Mouse (Mus musculus): ENCODE measurements around the gene Esr1.
"Not testable (repeated sequence)": the region's sequence is repeated elsewhere in the genome, so short reads cannot be mapped to it uniquely, and the experiment has no call there.

Esr1 gene

DNA sequence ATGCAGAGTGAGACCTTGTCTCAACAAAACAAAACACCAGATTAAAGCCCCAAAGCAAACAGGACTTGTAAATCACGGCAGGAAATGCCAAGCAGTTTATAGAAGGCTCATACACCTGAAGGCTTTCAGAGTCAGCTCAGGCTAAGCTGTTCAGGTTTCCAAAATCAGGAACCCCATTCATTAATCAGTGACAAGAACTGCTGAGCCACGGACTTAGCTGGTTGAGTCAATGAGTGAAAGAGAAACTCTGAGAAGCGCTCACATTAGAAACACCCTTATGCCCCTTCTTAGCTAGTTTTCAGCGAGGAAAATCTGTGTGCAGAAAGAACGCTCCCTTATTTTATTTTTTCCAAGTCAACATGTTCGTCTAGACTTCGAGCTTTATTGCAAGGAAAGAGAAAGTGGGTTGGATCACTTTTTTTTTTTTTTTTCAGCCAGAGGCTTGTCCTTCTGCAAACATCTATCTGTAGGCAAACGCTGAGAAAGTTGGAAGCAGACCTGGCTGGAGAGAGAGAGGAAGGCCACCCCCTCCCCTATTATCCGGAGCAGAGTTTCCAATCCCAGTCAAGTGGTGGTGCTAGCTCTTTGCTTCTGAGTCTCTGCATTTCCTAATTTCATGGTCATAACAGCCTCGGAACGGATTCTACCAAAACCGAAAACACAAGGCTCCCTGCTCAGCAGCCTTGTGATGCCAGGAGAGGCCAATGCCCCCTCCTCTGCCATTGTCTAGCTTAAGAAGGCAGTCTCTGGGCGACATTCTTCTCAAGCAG is at the start of gene Esr1:
Esr1 (plus strand) TSS at position 208 of the 770 bp plus-strand sequence.
- in situ Hi-C loops (cut with MboI, MseI) = no loop called here

DNA sequence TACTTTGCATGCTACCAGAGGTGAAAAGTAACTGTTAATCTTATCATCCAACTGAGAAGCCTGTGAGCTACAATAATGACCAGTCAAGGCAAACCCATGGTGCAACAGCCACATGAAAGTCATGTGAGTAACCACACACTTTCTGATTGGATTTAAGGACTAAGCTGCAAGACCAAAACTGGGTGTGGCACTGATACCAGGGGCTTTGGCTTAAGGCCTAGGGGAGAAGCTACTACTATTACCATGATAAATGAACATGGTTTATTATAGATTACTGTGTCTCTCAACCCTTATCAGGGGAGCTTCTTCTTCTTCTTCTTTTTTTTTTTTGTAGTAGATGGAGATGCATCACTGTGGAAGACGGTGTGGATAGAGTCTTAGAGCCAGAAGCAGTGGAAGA is 46.2 kb upstream of the Esr1 start:
- in situ Hi-C loops (cut with MboI, MseI) = no loop called here

DNA sequence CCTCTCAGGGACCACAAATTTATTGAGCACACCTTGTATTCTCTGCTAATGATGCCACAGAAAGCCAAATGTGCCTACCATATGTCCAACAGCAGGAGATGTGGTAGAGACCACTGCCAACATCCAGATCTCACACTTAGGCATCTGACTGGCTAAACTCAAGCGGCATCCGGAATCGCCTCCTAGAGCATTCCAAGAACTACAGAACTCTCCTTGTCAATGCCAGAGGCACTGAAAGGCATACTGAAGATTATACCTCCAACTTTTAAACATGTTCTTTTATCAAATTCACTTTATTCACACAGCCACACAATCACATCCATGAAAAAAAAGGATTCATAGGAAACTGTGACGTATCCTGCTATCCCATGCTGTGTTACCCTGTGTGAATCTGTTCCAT is 40.6 kb upstream of the Esr1 start:
- in situ Hi-C loops (cut with MboI, MseI) = no loop called here

GRCm38 (mm10) chr10:4571304-4571703 is 40.1 kb upstream of the Esr1 start:
- in situ Hi-C loops (cut with MboI, MseI) = no loop called here

GRCm38 (mm10) chr10:4581905-4582304 is 29.5 kb upstream of the Esr1 start:
- in situ Hi-C loops (cut with MboI, MseI) = no loop called here

- in situ Hi-C loops (cut with MboI, MseI) = loop anchor here (5.0 kb wide), 2 partner anchors 336 to 566 kb away; no protein-coding TSS in a partner anchor
Observed at GRCm38 (mm10) chr10:4586691-4587090, 24.7 kb upstream of the Esr1 start.

GRCm38 (mm10) chr10:4589576-4589975 is 21.8 kb upstream of the Esr1 start:
- in situ Hi-C loops (cut with MboI, MseI) = loop anchor here (5.0 kb wide), 2 partner anchors 333 to 563 kb away; no protein-coding TSS in a partner anchor

- in situ Hi-C loops (cut with MboI, MseI) = no loop called here
Observed at GRCm38 (mm10) chr10:4590956-4591355, 20.4 kb upstream of the Esr1 start.

DNA sequence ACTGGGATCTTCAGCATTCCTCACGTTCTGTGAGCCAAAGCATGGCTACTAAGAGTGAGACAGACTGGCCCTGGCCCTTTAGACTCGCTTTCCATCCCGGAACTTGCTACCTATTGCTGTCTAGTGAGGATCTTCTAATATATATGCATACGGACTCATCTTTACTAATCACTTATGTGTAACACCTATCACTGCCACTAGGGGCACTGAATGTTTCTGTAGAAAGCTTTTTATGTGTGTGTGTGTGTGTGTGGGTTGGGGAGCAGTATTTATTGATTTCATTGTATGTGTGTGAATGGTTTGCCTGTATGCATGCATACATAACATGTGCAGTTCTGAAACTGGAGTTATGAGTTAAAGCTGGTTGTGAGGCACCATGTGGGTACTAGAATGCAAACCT is 17.6 kb upstream of the Esr1 start:
- in situ Hi-C loops (cut with MboI, MseI) = no loop called here

- in situ Hi-C loops (cut with MboI, MseI) = no loop called here
Observed at GRCm38 (mm10) chr10:4597211-4597610, 14.2 kb upstream of the Esr1 start.

DNA sequence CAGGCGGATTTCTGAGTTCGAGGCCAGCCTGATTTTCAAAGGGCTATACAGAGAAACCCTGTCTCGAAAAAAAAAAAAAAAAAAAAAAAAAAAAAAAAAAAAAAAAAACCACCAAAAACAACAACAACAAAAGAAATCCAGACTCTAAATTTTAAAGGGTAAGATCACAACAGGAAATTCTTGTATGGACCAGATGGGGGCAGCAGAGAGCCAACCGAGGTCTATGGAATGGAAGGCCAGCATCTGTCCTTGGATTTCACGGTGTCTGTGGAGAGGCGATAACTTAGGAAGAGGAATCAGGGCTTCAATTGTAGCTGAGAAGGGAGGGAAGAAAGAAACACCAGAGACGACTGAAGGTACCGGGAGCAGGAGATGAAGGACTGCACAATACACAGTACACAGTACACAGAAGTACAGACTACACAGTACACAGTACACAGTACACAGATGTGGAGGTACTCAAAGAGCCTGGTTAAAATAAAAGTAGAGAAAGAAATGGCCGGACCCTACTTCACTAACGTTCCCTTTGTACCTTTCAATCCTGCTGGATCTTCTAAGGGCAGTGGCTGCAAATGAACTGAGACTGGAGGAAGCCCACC is 13.1 kb upstream of the Esr1 start:
- in situ Hi-C loops (cut with MboI, MseI) = no loop called here

- in situ Hi-C loops (cut with MboI, MseI) = no loop called here
Observed at GRCm38 (mm10) chr10:4598916-4599315, 12.5 kb upstream of the Esr1 start.

- in situ Hi-C loops (cut with MboI, MseI) = no loop called here
Observed at GRCm38 (mm10) chr10:4599591-4599990, 11.8 kb upstream of the Esr1 start.

GRCm38 (mm10) chr10:4600796-4601474 is 10.5 kb upstream of the Esr1 start:
- in situ Hi-C loops (cut with MboI, MseI) = no loop called here

DNA sequence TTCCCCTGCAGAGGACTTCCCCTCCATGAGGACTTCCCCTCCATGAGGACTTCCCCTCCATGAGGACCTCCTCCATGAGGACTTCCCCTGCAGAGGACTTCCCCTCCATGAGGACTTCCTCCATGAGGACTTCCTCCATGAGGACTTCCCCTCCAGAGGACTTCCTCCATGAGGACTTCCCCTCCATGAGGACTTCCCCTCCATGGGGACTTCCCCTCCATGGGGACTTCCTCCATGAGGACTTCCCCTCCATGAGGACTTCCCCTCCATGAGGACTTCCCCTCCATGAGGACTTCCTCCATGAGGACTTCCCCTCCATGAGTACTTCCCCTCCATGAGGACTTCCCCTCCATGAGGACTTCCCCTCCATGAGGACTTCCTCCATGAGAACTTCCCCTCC is 9.8 kb upstream of the Esr1 start:
- in situ Hi-C loops (cut with MboI, MseI) = not testable (repeated sequence)

DNA sequence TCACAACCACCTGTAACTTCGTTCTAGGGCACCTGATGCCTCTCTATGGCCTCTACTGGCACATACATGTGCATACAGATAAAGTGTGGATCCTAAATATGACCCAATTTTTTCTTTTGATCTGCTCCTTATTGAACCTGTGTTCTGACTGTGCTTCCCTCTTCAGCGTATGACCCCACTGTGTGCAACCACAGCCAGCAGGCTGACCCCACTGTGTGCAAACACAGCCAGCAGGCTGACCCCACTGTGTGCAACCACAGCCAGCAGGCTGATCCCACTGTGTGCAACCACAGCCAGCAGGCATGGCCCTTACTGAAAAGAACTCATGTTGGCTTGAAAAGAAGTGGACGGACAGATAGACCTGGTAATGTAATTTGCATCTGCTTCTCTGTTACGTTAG is 8.9 kb upstream of the Esr1 start:
- in situ Hi-C loops (cut with MboI, MseI) = no loop called here

DNA sequence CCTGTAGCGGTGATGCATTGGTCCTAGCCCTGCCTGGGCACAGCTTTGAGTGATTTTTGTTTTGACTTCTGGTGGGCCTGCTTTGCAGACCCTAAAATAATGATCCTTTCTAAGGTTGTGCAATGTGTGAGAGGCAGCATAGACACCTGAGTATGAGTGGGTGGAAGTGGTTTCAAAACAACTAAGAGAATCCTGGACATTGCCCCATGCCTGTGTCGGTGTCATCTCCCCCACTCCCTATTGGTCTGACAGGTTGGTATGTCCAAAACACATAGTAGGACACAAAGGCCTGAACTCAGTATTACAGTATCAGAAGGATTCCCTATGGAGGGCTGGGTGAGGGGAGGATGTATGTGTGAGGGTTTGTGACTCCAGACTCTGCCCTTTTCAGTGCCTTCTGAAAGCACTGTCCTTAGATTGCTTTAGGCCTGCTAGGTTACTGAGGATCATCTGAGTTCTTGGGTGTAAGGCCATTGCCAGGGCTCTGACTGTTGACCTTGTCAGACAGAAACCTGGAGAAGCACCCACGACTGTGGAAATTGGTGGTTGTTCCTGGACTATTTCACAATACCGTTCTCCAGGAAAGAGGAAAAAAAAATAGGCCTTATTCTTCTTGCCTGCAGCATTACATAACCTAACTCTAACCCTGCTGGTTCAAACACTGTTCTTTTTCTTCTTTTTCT is 6.7 kb upstream of the Esr1 start:
- in situ Hi-C loops (cut with MboI, MseI) = no loop called here

DNA sequence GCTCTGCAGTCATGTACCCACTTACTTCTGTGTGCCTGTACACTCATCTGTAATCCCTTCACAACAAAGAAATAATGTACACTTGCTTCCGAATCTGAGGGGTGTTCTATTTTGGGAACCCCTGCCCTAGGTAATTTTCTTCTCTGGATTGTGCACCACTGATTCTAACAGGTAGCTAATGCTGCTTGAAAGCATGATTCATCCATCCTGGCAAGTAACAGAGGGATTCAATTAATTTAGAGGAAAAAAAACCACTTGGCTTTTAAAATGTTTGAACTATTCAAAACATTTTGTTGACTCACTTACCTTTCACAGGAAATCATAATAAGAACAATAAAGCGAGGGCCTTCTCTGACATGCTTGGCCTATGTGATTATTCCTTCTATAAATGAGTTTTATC is 1.2 kb upstream of the Esr1 start:
- in situ Hi-C loops (cut with MboI, MseI) = no loop called here

DNA sequence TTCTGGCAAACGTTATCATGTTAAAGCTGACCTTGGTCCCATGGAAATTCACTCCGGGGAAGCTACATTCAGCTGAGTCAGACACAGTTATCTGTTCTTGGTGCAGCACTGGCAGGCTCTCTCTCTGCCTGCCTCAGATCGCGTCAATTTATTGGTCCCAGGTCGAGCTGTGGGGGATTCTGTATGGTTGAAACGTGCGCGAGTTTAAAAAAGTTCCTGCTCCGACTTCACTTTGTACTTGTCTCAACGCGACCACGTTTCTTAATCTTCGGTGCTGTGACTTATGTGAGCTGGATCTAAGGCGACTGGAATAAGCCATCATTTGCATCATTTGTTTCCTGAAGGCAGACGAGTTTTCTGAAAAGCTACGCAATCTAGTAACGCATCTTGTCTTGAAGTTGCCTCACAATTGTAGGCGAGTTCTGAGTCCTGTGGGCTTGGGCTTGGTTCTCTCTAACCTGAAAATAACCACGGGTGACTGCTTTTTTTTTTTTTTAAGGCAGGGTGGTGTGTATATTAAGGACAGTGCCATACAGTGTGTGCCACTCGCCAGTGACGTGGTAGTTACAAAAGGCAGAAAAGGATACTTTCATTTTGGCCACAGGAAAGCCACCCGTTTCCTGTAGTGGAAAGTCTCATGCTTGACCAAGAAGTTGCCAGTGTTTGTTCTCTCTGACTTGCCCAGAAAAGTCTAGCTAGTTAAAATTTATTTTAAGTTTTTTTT is 1.1 kb downstream of the Esr1 start:
- in situ Hi-C loops (cut with MboI, MseI) = no loop called here

DNA sequence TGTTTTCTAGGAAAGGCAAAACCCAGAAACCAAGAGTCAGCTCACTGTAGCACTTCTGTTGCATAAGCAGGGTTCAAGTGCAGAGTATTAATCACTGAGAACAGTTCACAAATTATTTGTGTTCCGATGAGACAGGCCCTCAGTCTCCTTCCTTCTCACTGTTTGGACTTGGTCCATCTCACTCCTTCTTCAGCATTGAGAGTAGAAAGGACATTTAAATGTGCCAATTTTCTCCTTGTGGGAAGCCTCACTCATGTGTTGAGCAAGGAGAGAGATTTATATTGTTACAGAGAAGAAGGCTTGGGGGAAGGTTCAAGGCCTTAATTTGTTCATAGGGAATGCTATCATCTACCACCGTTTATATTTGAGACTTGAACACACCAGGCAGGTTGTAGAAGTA is 6.6 kb downstream of the Esr1 start:
- in situ Hi-C loops (cut with MboI, MseI) = no loop called here

GRCm38 (mm10) chr10:4618686-4619085 is 7.3 kb downstream of the Esr1 start:
- in situ Hi-C loops (cut with MboI, MseI) = no loop called here

GRCm38 (mm10) chr10:4619426-4619825 is 8.0 kb downstream of the Esr1 start:
- in situ Hi-C loops (cut with MboI, MseI) = not testable (repeated sequence)

All from regulatory T cell (primary cell).